Mouse (Mus musculus): ENCODE results near the gene Dlx2.

The Dlx2 gene

GRCm38 (mm10) chr2:71511209-71511608 is 35.3 kb downstream of the Dlx2 start:
- DNase-seq (ENCODE audit: low spot score) = no peak

DNA sequence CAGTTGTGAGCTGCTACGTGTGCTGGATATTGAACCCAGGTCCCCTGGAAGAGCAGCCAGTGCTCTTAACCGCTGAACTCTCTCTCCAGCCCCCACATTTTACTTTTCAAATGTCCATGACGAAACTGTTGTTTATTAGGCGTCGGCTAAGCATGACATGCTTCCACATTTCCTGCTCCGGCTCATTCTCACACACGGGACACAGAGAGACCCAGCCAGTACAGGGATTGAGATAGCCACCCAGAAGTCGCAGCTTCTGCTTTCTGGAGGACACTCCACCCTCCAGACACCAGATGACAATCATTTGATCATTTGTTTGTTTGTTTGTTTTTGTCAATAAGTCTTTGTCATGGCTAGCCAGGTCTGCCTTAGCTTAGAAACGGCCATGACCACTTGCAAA is 41.7 kb downstream of the Dlx2 start:
- DNase-seq (ENCODE audit: low spot score) = no peak

- no peak for DNase-seq (ENCODE audit: low spot score)
Measured at GRCm38 (mm10) chr2:71499276-71500230, 47.0 kb downstream of the Dlx2 start.

DNA sequence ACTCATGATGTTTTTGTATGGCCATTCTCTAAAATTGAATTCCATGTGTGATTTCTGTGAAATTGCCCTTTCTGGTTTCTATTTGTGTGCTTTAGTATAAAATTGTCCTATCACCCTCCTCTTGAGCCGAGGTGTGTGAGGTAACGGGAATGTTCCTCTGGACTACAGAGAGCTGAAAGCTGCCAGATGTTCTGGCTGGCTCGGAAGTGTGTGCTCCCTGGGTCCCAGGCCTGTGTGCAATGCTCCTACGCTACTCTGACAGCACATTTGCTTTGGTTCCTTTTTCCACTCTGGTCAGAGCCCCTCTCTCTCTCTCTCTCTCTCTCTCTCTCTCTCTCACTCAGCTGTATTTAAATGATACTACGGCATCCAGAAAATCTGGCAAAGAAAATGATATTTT is 49.4 kb downstream of the Dlx2 start:
- DNase-seq (ENCODE audit: low spot score) = no peak

- DNase-seq (ENCODE audit: low spot score) = no peak
Measured at GRCm38 (mm10) chr2:71494971-71495370, 51.6 kb downstream of the Dlx2 start.

GRCm38 (mm10) chr2:71494503-71494902 is 52.1 kb downstream of the Dlx2 start:
- DNase-seq (ENCODE audit: low spot score) = no peak
